22 mouse cellular contexts compared by ENCODE assay signal in the genomic region with DNA sequence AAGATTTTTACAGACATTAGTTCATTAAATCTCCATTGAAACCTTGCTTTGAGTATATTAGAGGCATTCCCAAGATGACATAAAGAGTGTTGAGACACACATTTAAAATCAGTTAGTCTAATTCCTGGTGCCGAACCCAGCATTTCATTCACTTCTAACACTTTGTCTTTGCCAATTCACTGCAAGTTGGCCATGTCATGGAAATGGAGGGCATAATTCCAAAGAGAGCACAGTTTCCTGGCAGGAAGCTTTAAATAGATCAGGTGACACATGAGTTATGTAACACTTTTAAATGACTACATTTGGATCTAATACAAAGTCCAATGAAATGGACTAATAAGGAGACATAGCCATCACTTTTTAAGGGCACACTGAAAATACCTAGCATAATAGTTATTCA.
DNase-seq lines count a peak whose midpoint lies in the region; ATAC-seq and TF ChIP-seq lines count a peak whose summit lies in the region.
"Had no signal": no experiment of that assay in that cellular context is flagged by ENCODE, and none has a peak within 500 bp of the region (broad histone marks: within the 10 kb centered on the region; RNA-seq: fewer than 3 reads in every experiment).

No protein-coding gene starts in this region.

- no peaks in the 10 kb centered on the region for H3K4me1 ChIP-seq in forebrain, embryonic 15.5 days
- H3K4me1 ChIP-seq in forebrain, embryonic 10.5 days = no peaks in the 10 kb centered on the region
- H3K4me1 ChIP-seq in heart, adult 2 months (ENCODE audit: control insufficient read depth, insufficient read depth, low read length) = no peaks in the 10 kb centered on the region
- H3K4me1 ChIP-seq: embryonic facial prominence, embryonic 13.5 days; heart, embryonic 10.5 days; hindbrain, embryonic 12.5 days had no signal

- H3K36me3 ChIP-seq in forebrain, embryonic 15.5 days = no peaks in the 10 kb centered on the region
- no peaks in the 10 kb centered on the region for H3K36me3 ChIP-seq in forebrain, embryonic 10.5 days (replicated peaks)
- H3K36me3 ChIP-seq in heart, adult 2 months (ENCODE audit: control insufficient read depth, insufficient read depth, low read length) = no peaks in the 10 kb centered on the region
- H3K36me3 ChIP-seq: embryonic facial prominence, embryonic 13.5 days; heart, embryonic 10.5 days; hindbrain, embryonic 12.5 days had no signal

- no peak for TF ChIP-seq POLR2A in brain, embryonic 14.5 days (IDR thresholded peaks at IDR 0.05; ENCODE audit: borderline replicate concordance, extremely low read depth, insufficient read depth, insufficient read length, poor library complexity, severe bottlenecking)
- TF ChIP-seq POLR2A in heart, adult 2 months (IDR thresholded peaks at IDR 0.05; ENCODE audit: insufficient read depth, low read depth, low read length) = no peak

- H3K4me2 ChIP-seq in forebrain, embryonic 15.5 days (replicated peaks) = no peak overlapping the region
- H3K4me2 ChIP-seq: embryonic facial prominence, embryonic 13.5 days; hindbrain, embryonic 12.5 days had no signal

- no peak for TF ChIP-seq EP300 in heart, adult 2 months (IDR thresholded peaks at IDR 0.05; ENCODE audit: insufficient read depth, low read depth, low read length)

- H3K9ac ChIP-seq in forebrain, embryonic 15.5 days (replicated peaks) = no peak overlapping the region
- H3K9ac ChIP-seq in heart, adult 2 months (ENCODE audit: low read depth, low read length) = no peak overlapping the region
- H3K9ac ChIP-seq: embryonic facial prominence, embryonic 13.5 days; hindbrain, embryonic 12.5 days had no signal

- no peaks in the 10 kb centered on the region for H3K9me3 ChIP-seq in forebrain, embryonic 15.5 days
- no peaks in the 10 kb centered on the region for H3K9me3 ChIP-seq in forebrain, embryonic 10.5 days
- H3K9me3 ChIP-seq: embryonic facial prominence, embryonic 13.5 days; heart, embryonic 10.5 days; hindbrain, embryonic 12.5 days had no signal

- H3K4me3 ChIP-seq in forebrain, embryonic 15.5 days = no peak overlapping the region
- no peak overlapping the region for H3K4me3 ChIP-seq in forebrain, embryonic 10.5 days
- no peak overlapping the region for H3K4me3 ChIP-seq in heart, adult 2 months
- H3K4me3 ChIP-seq: embryonic facial prominence, embryonic 13.5 days; heart, embryonic 10.5 days; hindbrain, embryonic 12.5 days had no signal

- no peak overlapping the region for H3K27ac ChIP-seq in forebrain, embryonic 15.5 days (replicated peaks)
- H3K27ac ChIP-seq in forebrain, embryonic 10.5 days = no peak overlapping the region
- H3K27ac ChIP-seq in heart, adult 2 months = no peak overlapping the region
- H3K27ac ChIP-seq: embryonic facial prominence, embryonic 13.5 days; heart, embryonic 10.5 days; hindbrain, embryonic 12.5 days had no signal

- no peaks in the 10 kb centered on the region for H3K27me3 ChIP-seq in forebrain, embryonic 15.5 days
- no peaks in the 10 kb centered on the region for H3K27me3 ChIP-seq in forebrain, embryonic 10.5 days (ENCODE audit: poor library complexity, severe bottlenecking)
- no peaks in the 10 kb centered on the region for H3K27me3 ChIP-seq in heart, adult 2 months (ENCODE audit: control insufficient read depth, insufficient read depth, low read length)
- H3K27me3 ChIP-seq: embryonic facial prominence, embryonic 13.5 days; hindbrain, embryonic 12.5 days; Patski had no signal

- 46% methylated on average over 1 of the region's 1 CpGs for WGBS in forebrain, embryonic 15.5 days
- WGBS in forebrain, embryonic 10.5 days = 92% methylated on average over 1 of the region's 1 CpGs
- 47% methylated on average over 1 of the region's 1 CpGs for WGBS in heart, adult 2 months

- intact Hi-C loops in heart, adult 2 months (cut with DNase I) = no loop called here

- TF ChIP-seq CTCF in brain, embryonic 14.5 days (IDR thresholded peaks at IDR 0.05; ENCODE audit: borderline replicate concordance, extremely low read depth, insufficient read depth, insufficient read length) = no peak
- TF ChIP-seq CTCF in heart, adult 2 months (IDR thresholded peaks at IDR 0.05) = no peak

- peak; percentile 67 for ATAC-seq in forebrain, embryonic 15.5 days (replicated peaks)
- ATAC-seq: activated CD4-positive, CD25-positive, alpha-beta regulatory T cell, adult 4 months; hindbrain, embryonic 16.5 days; inflammation-experienced regulatory T-cells, adult 6 months; intestine, postnatal 0 days; Patski had no signal

- peak; percentile 34 to 39 for DNase-seq in cerebellum, postnatal 10 days
- DNase-seq in cerebellum, adult 11 months = no peak
- DNase-seq in forebrain, embryonic 10.5 days (ENCODE audit: extremely low spot score, low spot score) = no peak
- peak; percentile 2 for DNase-seq in Muller cell, postnatal 12 days (ENCODE audit: inconsistent ontology term)
- peak; percentile 77 for DNase-seq in brain, embryonic 14.5 days (ENCODE audit: low read depth)
- no peak for DNase-seq in heart, adult 2 months
- no peak for DNase-seq in urinary bladder, postnatal 4 days (ENCODE audit: low spot score in 2 of 2)
- DNase-seq: adrenal gland, adult 8-10 months; cerebellum, postnatal 36 days; gastrocnemius, postnatal 25 days; heart, adult 11 months; heart, postnatal 4 days; kidney, adult 8-10 months had no signal

- H3K79me2 ChIP-seq in heart, adult 2 months (replicated peaks; ENCODE audit: control insufficient read depth, insufficient read depth, low read length) = no peaks in the 10 kb centered on the region

Comparison
In these comparisons a context has a peak if more than half of its experiments do, and no peak if none do; other contexts are left out.
1. DNase-seq: peak in cerebellum, postnatal 10 days (2 of 2), Muller cell, postnatal 12 days (single experiment) and brain, embryonic 14.5 days (single experiment); none in cerebellum, adult 11 months (single experiment), forebrain, embryonic 10.5 days (single experiment), heart, adult 2 months (0 of 2) and urinary bladder, postnatal 4 days (0 of 2).